Mouse (Mus musculus) right cerebral cortex, postnatal 4 days (tissue): ENCODE measurements at regions not wholly inside any gene's neighbourhood (a gene's known extent, or its start where the extent isn't known, plus 50 kb on each side); places are given as distances from the start of the nearest gene placed in this dataset.

ENCODE experiments used
- DNase-seq: peaks from one replicate; pipeline ENCODE4 v3.0.0-alpha.2; 2022

DNA sequence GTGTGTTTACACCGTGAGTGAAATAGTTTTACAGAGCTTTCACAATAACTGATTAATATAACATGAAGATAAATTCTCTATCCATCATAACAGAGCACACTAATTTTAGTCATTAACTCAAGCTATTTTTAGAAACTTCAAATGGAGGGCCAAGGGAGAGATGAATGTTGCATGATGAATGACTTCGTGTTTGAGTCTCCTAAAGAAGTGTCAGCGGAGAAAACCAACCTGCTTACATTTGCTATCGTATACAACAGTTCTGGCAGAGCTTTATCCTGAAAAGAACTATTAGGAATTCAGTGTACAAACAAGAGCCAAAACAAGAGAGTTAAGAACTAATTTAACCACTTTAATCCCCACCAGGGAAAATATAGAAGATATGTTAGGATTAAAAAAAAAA is 526.9 kb downstream of the Zpld1 start:
- DNase-seq: no peak

- DNase-seq: no peak
These were observed 553.6 kb downstream of the Zpld1 start for GRCm38 (mm10) chr16:54744188-54744587.

GRCm38 (mm10) chr16:54733516-54733915 is 564.3 kb downstream of the Zpld1 start:
- no peak for DNase-seq

DNA sequence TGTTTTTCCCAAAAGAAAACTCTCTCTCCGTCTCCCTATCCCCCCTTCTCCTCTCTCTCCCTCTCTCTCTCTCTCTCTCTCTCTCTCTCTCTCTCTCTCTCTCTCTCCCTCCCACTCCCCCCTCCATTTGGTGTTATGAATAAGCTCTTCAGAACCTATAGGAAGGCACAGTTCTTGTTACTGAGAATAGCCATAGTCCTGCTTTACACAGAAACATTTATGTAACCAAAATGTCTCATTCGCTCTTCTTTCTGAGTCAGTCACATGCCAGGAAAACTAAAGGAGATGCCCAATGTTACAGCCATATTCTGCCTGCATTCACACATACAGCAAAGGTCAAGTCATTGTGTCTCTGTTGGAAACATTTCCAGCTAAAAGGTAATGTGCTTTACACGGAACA is 589.9 kb downstream of the Zpld1 start:
- DNase-seq: no peak

DNA sequence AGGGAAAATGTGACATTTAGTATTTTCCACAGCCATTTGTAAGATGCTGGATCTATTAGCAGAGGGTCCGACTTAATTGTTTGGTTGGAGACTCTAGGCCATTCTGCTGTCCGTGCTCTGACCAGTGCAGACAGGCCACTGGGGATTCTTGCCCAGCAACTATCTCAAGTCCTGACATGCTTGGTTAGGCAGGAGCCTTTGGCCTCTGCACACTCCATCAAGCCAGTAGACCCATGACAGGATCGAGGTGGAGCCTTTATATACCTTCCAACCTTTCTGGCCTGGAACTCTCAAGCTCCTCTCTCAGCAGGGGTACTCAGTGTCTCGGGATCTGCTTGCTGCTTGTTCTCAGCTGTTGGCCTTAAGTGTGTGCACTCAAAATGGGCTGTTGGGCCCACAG is 615.0 kb downstream of the Zpld1 start:
- DNase-seq: no peak

DNA sequence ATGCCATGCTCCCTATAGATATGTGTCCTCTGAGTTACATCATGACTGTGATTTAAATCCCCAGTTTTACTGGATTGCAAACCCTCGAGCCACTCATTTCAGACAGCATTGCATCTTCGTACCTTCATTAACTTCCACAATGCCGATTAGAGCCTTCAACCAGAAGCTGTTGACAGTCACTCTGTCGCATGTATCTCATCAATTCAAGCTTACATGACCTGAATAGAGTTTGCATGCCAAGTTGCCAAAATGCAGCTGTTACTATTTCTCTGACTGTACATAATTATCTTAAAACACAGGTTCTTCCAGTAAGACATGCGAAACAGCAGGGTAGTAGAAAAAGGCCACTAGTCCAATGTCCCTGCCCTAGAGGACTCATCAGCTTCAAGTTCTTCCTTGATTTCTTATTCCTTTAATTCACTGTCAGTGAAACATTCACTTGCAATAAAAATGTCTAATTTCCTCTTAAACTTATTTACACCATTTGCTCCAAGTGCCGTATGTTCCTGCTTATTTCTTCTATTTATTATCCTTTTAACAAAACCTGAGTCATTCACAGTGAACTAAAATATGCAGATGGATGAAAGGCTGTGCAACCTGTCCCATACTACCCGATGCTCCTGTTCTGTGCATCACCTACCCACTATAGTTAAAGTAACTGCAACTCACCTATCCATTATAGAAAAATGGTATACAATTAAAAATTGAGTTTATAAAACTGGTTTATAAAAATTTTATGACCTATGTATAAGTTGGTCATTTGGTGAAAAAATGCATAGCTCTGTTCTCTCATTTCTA is 648.9 kb downstream of the Zpld1 start:
- no peak for DNase-seq

- no peak for DNase-seq
These were observed 650.0 kb downstream of the Zpld1 start for GRCm38 (mm10) chr16:54647821-54648220.

- no peak for DNase-seq
These were observed 651.5 kb downstream of the Zpld1 start for GRCm38 (mm10) chr16:54646252-54646651.

DNA sequence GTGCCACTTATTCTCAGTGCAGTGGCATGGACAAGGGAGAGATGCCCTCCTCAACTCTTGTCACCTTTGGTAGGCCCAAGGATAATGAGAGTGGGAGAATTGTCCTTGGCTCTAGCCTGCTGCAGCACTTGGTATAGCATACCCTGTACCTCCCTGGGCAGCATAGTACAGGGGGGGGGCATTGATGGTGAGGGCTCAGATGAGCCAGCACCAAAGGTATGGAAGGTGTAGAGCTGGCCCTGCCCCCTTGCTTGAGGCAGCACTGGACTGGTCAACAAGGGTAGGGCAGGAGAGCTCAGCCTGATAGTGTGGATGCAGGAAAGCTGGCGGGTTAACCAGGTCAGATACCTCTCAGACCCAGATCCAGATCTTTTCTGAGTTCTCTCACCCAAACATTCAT is 668.6 kb downstream of the Zpld1 start:
- no peak for DNase-seq

GRCm38 (mm10) chr16:54592643-54593042 is 705.1 kb downstream of the Zpld1 start:
- DNase-seq: peak; percentile 2
